Mouse (Mus musculus) gastrocnemius, adult 2 months (tissue): Measurements from ENCODE around the gene Cib2. TPM values are rescaled to one million over a fixed set of nuclear protein-coding genes. Genes with fewer than 3 reads are reported as not detected.

Experiments used
- DNase-seq: peaks from one replicate; pipeline ENCODE4 v3.0.0; 2022
- H3K27ac ChIP-seq: fragments of 200-600 bp; 2 replicates; pipeline ENCODE4 v1.8.1; 2022; ENCODE audit warnings: mild to moderate bottlenecking
- H3K4me3 ChIP-seq: fragments of 200-600 bp; 2 replicates; pipeline ENCODE4 v1.8.1; 2022; ENCODE audit warnings: mild to moderate bottlenecking, moderate library complexity
- CTCF ChIP-seq: fragments of 200-600 bp; IDR thresholded peaks from 2 replicates; pipeline ENCODE4 v1.8.1; 2022; ENCODE audit warnings: antibody characterized with exemption, mild to moderate bottlenecking, moderate library complexity
- intact Hi-C: fragments of 180-260 bp; cut with DNase I; formaldehyde crosslinking; loops from one replicate; pipeline ENCODE4 v1.15.1; 2025
- total RNA-seq, 2 experiments: library from RNA; stranded (reverse); gene quantifications; 2 replicates each; pipeline ENCODE4 v1.2.3; 2021

Gene Cib2
- total RNA-seq, 2 experiments from 2014 or later: 95.5 to 143 TPM

DNA sequence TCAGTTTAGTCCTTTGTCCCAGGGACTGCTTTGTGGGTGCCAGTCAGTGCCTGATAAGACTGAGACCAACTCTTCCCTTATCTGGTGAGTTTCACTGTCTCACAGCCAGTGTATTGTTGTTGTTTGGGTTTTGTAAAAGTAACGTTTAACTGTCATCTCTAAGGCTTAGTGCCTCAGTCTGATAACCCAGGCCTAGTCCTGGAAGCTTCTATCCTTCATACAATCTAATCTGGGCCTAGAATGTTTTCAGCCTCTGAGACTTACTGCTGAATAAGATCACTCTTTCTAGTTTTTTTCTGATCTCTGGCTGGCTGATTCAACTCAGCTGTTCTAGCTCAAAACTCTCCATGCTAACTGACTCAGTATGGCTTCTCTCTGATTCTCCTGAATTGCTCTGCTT is 23.7 kb upstream of the Cib2 start:
- Histone ChIP-seq H3K27ac (no peak overlapping the region), H3K4me3 (no peak overlapping the region)
- intact Hi-C loops: no loop called here
- no peak for TF ChIP-seq CTCF
- DNase-seq: no peak

DNA sequence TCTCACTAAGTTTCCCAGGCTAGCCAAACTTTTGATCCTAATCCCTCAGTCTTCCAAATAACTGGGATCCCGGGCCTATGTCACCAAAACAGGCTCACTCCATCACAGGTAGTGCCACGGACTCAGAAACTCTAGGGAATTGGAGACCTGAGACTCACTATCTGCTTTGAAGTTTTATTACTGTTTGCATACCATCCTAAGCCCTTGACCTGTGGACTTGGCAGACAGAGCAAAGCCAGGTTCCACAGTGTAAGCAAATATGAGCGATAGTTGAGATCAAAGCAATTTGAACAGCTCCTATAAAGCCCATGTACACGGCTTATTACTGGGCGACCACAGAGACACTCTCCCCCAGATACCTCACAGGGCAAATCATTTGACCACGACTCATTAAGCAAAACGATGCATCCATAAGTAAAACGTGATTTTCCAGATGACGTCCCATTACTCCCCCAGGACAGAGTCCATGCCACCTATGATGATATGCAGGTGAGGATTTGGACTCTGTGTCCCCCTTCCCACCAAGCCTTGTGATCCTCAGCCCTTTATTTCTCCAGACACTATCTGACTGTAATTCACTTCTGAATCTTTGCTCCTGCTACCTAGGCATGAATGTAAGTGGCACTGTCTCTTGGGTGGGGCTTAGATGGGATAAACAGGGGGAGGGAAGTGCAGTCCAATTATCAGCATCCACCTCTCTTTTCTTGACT is 11.3 kb upstream of the Cib2 start:
- intact Hi-C loops: no loop called here
- no peak for TF ChIP-seq CTCF

GRCm38 (mm10) chr9:54568732-54569131 is 8.7 kb upstream of the Cib2 start:
- Histone ChIP-seq H3K4me3 (no peak overlapping the region), H3K27ac (no peak overlapping the region)
- no peak for TF ChIP-seq CTCF
- intact Hi-C loops: no loop called here
- no peak for DNase-seq

More for the DNA sequence above, 11.3 kb upstream of the Cib2 start:
- no peak for DNase-seq
- Histone ChIP-seq H3K27ac (no peak overlapping the region), H3K4me3 (no peak overlapping the region)

GRCm38 (mm10) chr9:54566958-54567357 is 6.9 kb upstream of the Cib2 start:
- Histone ChIP-seq H3K27ac (no peak overlapping the region), H3K4me3 (no peak overlapping the region)
- intact Hi-C loops: no loop called here
- no peak for DNase-seq
- no peak for TF ChIP-seq CTCF

- peak; percentile 75 for DNase-seq
- H3K4me3 ChIP-seq: no peak overlapping the region; the same call in 1 of the 2 replicates
- intact Hi-C loops: loop anchor here (2.0 kb wide), 3 partner anchors 26 to 44 kb away; partner anchors contain the start of gene Idh3a
- peak overlapping the region; percentile 92 for H3K27ac ChIP-seq
- 0 out of 2 replicates have a peak, but pooled peaks have one; percentile 0 for TF ChIP-seq CTCF
Observed at GRCm38 (mm10) chr9:54560831-54561601, 998 bp upstream of the Cib2 start.

GRCm38 (mm10) chr9:54558731-54559130 is 1.3 kb downstream of the Cib2 start:
- peak; percentile 76 for DNase-seq
- Histone ChIP-seq H3K4me3 (peak overlapping the region; percentile 83), H3K27ac (peak overlapping the region; percentile 92)
- intact Hi-C loops: no loop called here
- TF ChIP-seq CTCF: no peak

DNA sequence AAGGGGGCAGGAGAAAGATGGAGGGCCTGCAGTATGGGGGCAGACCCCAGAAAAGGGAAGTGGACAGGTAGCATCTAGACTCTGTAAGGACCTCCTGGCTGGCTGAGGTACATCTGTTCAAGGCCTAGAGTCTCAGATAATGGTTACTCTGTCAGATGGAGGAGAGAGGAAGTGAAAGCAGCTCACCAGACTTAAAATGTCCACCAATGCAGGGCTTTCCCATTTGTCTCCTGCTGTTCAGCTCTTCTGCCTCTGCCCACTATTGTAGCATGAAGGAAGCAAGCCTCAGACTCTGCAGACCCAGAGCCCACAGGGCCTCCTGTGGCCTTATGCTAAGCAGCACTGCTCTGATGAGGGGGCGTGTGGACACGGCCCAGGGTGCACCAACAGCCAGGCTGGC is 5.0 kb downstream of the Cib2 start:
- intact Hi-C loops: no loop called here
- TF ChIP-seq CTCF: no peak
- Histone ChIP-seq H3K27ac (no peak overlapping the region), H3K4me3 (no peak overlapping the region)
- no peak for DNase-seq

GRCm38 (mm10) chr9:54552409-54552808 is 7.6 kb downstream of the Cib2 start:
- H3K4me3 ChIP-seq: no peak overlapping the region
- H3K27ac ChIP-seq: peak overlapping the region; percentile 39
- peak; percentile 77 for DNase-seq
- TF ChIP-seq CTCF: peak; percentile 65
- intact Hi-C loops: loop anchor here (1.0 to 5.0 kb wide), 2 partner anchors 53 to 125 kb away; no protein-coding TSS in a partner anchor

- H3K4me3 ChIP-seq: no peak overlapping the region
- DNase-seq: no peak
- intact Hi-C loops: loop anchor here (5.0 kb wide), 3 partner anchors 47 to 557 kb away; partner anchors contain the start of gene Dmxl2
- H3K27ac ChIP-seq: no peak overlapping the region
- no peak for TF ChIP-seq CTCF
Observed at GRCm38 (mm10) chr9:54549433-54549832, 10.6 kb downstream of the Cib2 start.

DNA sequence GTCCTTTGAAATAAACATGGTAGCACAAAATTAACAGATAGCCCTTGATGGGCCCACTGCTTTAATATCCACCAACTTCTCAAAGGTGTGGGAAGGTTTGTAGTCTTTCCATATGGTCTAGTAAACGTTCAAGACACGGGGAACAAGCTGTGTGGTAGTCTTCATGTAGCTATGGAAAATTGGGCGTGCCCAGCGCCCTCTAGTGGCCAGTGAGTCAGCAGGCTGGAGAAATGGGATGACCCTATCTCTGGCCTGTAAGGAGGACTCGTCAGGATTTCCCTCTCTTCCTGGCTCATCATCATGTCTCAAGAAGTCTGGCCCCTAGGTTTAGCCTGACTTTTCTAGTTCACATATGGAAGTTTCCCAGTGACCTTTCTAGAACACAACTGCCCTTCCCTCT is 12.5 kb downstream of the Cib2 start:
- TF ChIP-seq CTCF: peak; percentile 86
- DNase-seq: peak; percentile 67
- H3K4me3 ChIP-seq: no peak overlapping the region
- intact Hi-C loops: loop anchor here (5.0 kb wide), 3 partner anchors 45 to 555 kb away; partner anchors contain the start of gene Dmxl2
- H3K27ac ChIP-seq: no peak overlapping the region

GRCm38 (mm10) chr9:54544954-54545315 is 15.1 kb downstream of the Cib2 start:
- intact Hi-C loops: loop anchor here (5.0 kb wide), 3 partner anchors 43 to 553 kb away; partner anchors contain the start of gene Dmxl2
- Histone ChIP-seq H3K27ac (no peak overlapping the region), H3K4me3 (no peak overlapping the region)
- no peak for DNase-seq
- no peak for TF ChIP-seq CTCF

GRCm38 (mm10) chr9:54544212-54544953 is 15.6 kb downstream of the Cib2 start:
- Histone ChIP-seq H3K27ac (no peak overlapping the region), H3K4me3 (no peak overlapping the region)
- TF ChIP-seq CTCF: no peak
- DNase-seq: no peak
- intact Hi-C loops: no loop called here

- intact Hi-C loops: no loop called here
- H3K4me3 ChIP-seq: no peak overlapping the region
- H3K27ac ChIP-seq: no peak overlapping the region
- TF ChIP-seq CTCF: no peak
- no peak for DNase-seq
Observed at GRCm38 (mm10) chr9:54540801-54541200, 19.2 kb downstream of the Cib2 start.
